Mouse (Mus musculus) cerebellum, postnatal 4 days (tissue): ENCODE measurements around the gene Pdia3.
"Not testable (repeated sequence)": the region's sequence is repeated elsewhere in the genome, so short reads cannot be mapped to it uniquely, and the experiment has no call there.

Experiments used
- DNase-seq, 2 experiments: peaks; one replicate each; pipeline ENCODE4 v3.0.0; 2022; ENCODE audit warnings: low spot score in 2 of 2, mixed read lengths in 1 of 2

Pdia3 gene

GRCm38 (mm10) chr2:121442259-121443067, 28.9 kb downstream of the Pdia3 start:
- no peak for DNase-seq

GRCm38 (mm10) chr2:121443068-121443349, 29.4 kb downstream of the Pdia3 start:
- no peak for DNase-seq

- no peak for DNase-seq
These were observed 30.6 kb downstream of the Pdia3 start, which contains the start of gene Ell3 for GRCm38 (mm10) chr2:121444178-121444577. Gene Ell3 (minus strand): TSS chr2:121444278.

GRCm38 (mm10) chr2:121445117-121445516, 31.5 kb downstream of the Pdia3 start:
- DNase-seq, result no peak

- no peak for DNase-seq
These were observed 32.9 kb downstream of the Pdia3 start for GRCm38 (mm10) chr2:121446506-121446905.

- no peak for DNase-seq
These were observed 33.4 kb downstream of the Pdia3 start for GRCm38 (mm10) chr2:121447006-121447405.

GRCm38 (mm10) chr2:121448136-121448535, 34.6 kb downstream of the Pdia3 start:
- DNase-seq, result no peak

GRCm38 (mm10) chr2:121448739-121449535, 35.4 kb downstream of the Pdia3 start, which contains the start of gene Serf2:
Gene Serf2 (plus strand): TSS chr2:121449195.
- DNase-seq, result peak; percentile 97 to 98

GRCm38 (mm10) chr2:121449545-121450011, 36.0 kb downstream of the Pdia3 start:
- no peak for DNase-seq

GRCm38 (mm10) chr2:121450093-121450492, 36.5 kb downstream of the Pdia3 start:
- no peak for DNase-seq

GRCm38 (mm10) chr2:121452361-121452760, 38.8 kb downstream of the Pdia3 start:
- no peak for DNase-seq

GRCm38 (mm10) chr2:121452990-121453389, 39.4 kb downstream of the Pdia3 start, which contains the start of gene Hypk:
Gene Hypk (plus strand): TSS chr2:121453290.
- no peak for DNase-seq

- DNase-seq, result no peak
These were observed 40.3 kb downstream of the Pdia3 start for GRCm38 (mm10) chr2:121453917-121454316.

GRCm38 (mm10) chr2:121455534-121455933, 42.0 kb downstream of the Pdia3 start:
- DNase-seq, result no peak

- peak; percentile 64 to 76 for DNase-seq
These were observed 43.4 kb downstream of the Pdia3 start, which contains the start of gene Serinc4 for GRCm38 (mm10) chr2:121456692-121457642. Gene Serinc4 (minus strand): TSS chr2:121456781.

GRCm38 (mm10) chr2:121460071-121460470, 46.5 kb downstream of the Pdia3 start:
- no peak for DNase-seq

- not testable (repeated sequence) for DNase-seq
These were observed 55.4 kb downstream of the Pdia3 start for GRCm38 (mm10) chr2:121468982-121469381.

GRCm38 (mm10) chr2:121472783-121473182, 59.2 kb downstream of the Pdia3 start:
- DNase-seq, result not testable (repeated sequence)

- peak; percentile 38 to 66 for DNase-seq
These were observed 60.0 kb downstream of the Pdia3 start, which contains the start of gene Mfap1b for GRCm38 (mm10) chr2:121473301-121474179. Gene Mfap1b (minus strand): TSS chr2:121474067.

- no peak for DNase-seq
These were observed 60.6 kb downstream of the Pdia3 start for GRCm38 (mm10) chr2:121474180-121474535.
